Mouse (Mus musculus) cerebellum, adult 2 months (tissue): ENCODE results near the gene Pygo1.

Source experiments
- CTCF ChIP-seq: fragments of 200-500 bp; IDR thresholded peaks from 2 replicates; pipeline ENCODE4 v1.5.1; 2011; ENCODE audit warnings: low read depth, mild to moderate bottlenecking, control low read depth, low read length, moderate library complexity, borderline replicate concordance; ENCODE audit not compliant: insufficient read depth
- POLR2A ChIP-seq: fragments of 200-500 bp; IDR thresholded peaks from 2 replicates; pipeline ENCODE4 v1.6.1; 2011; ENCODE audit warnings: low read length, control low read depth, borderline replicate concordance; ENCODE audit not compliant: insufficient read depth

DNA sequence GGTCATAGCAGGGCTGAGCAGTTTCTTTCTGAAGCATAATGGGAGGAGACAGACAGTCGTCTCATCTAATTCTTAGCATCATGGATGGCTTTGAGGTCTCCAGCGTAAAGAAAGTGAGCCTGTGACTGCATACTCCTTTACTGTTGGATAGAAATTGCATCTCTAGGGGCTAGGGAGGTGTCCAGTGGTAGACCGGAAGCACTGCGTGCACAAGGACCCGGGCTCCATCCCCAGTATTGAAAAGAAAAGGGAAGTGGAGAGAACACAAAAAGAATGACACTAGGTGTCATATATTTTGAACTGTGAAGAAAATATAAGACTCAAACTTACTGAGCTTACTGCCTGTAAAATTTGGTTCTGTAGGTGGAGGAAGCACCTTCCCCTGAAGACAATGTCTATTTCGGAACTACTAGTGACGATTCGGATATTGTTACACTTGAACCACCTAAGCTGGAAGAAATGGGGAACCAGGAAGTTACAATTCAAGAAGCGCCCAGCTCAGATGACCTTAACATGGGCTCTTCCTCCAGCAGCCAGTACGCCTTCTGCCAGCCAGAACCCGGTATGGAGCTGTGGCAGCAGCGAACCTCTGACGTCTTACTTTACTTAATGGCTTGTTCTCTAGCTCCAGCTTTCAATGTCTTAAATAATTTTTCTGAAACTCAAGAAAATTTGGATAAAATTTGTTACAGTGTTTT is 76.0 kb downstream of the Pygo1 start:
- no peak for TF ChIP-seq POLR2A
- TF ChIP-seq CTCF = no peak
